Mouse (Mus musculus) CD4-positive, CD25-positive, alpha-beta regulatory T cell, adult 4 months (primary cell): ENCODE data around the gene Sap18b. TPM values are rescaled to one million over a fixed set of nuclear protein-coding genes. Genes with fewer than 3 reads are reported as not detected.
"Not testable (repeated sequence)": the region's sequence is repeated elsewhere in the genome, so short reads cannot be mapped to it uniquely, and the experiment has no call there.

ENCODE experiments used
- ATAC-seq: one replicate; pipeline ENCODE4 v1.8.0; 2017
- polyA plus RNA-seq, 2 experiments: library from polyadenylated mRNA; unstranded; fragments of 100-300 nt; shearing (Covaris generic); gene quantifications; one replicate each; pipeline ENCODE4 v1.2.1; 2017

Gene Sap18b
- polyA plus RNA-seq, 2 experiments from 2014 or later, result 255 to 282 TPM

DNA sequence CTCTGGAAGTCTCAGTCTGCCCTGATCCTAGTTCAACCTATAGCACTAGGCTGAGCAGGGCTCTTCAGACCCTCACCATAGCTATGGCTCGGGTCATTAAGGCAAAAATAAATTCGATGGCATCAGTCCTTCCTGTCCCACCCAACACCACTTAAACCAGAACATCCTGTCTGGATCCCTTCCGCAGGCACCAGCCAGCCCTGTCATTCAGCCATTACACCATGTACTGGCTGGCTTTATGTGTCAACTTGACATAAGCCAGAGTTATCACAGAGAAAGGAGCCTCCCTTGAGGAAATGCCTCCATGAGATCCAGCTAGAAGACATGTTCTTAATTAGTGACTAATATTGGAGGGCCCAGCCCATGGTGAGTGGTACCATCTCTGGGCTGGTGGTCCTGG lies 2.4 kb upstream of the Sap18b start:
- no peak for ATAC-seq

DNA sequence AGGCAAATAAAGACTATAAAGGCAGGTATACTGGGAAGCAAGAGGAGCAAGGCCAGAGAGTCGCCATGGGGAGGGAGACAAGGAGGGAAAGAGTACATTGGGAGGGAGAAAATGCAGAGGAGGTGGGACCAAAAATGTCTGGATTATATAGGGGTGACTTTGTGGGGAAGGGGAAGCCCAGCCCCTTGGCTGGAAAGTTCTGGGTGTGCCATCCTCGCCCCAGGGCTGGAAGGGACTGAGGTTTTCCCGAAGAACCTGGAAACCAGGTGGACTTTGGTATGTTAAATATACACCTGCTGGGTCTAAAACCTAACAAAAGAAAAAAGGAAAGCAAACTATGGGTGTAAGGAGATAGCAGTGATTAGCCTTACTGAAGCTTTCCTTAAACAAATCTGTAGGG lies 5.0 kb downstream of the Sap18b start:
- ATAC-seq, result no peak

DNA sequence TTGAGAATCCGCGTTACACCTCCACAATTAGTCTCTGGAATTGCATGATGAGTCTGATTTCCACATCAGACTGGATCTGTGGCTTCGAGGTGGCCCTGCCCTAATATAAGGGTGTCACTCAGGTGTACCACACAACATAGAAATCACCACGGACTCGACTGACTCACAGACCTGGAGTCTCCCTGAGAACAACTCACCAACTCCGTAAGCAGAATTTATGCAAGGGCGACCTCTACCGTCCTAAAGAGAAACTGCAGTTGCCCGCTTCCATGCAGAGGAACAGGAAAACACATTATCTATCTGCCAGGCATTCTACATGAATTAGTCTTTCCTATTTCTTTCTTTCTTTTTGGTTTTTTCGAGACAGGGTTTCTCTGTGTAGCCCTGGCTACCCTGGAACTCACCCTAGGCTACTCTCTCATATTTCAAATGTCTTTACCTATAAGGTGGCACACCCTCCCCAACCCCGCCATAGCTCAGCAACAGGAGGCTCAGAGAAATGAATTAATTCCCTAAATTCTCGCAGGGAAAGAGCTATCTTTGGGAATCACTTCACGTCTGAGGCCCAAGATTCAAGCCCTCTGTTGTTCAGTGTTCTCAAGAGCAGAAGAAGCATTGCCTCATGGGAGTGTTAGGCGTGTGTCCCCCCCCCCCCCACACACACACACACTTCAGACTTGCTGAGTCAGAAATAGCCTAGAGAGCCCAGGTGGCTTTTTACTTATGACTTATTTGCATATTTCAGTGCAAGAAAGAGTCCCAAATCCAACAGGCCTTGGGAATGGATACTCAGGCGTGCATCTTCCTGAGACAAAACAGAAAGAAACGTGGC lies 7.7 kb downstream of the Sap18b start:
- peak; percentile 88 for ATAC-seq

DNA sequence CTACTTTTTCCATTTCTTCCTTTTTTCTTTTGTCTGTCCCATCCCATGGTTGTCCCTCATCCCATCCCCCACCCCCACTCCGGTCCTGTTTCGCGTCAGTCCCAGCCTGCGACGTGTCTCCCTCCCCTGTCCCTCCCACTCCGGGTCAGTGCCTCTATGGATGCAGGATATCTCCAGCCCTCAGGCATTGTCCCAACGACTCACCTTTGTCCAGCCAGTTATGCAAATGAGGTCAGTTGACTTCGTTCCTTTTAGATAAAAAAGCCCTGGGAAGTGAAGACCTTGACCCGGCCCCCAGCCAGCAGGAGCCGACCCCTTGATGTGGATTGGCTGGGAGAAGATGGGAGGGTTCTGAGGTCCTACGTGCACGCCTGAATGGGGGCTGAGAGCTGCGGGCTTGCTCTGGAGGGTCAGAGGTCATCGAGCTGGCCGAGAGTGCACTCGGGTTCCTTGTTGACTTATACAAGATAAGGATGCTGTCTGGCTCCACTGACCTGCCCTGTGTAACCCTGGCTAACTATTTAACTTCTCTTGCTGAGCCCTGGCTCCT lies 8.4 kb downstream of the Sap18b start:
- no peak for ATAC-seq

DNA sequence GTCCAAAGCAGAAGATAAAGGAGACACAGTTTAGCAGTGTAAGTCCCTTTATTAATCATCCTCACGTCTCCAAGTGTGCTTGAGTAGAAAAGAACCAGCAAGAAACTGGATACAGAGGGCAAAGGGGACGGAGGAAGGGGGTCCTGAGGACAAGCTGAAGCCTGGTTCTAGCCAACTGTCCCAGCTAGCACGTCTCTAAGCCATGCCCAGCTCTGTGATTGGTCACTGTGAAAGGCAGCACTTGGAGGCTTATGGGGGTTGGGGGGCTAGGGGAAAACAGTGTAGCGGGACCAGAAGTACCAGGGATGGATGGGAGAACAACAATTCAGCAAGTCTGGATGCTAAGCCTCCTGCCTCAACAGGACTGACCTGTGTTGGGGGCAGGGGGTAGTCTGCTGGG lies 10.7 kb downstream of the Sap18b start:
- no peak for ATAC-seq

DNA sequence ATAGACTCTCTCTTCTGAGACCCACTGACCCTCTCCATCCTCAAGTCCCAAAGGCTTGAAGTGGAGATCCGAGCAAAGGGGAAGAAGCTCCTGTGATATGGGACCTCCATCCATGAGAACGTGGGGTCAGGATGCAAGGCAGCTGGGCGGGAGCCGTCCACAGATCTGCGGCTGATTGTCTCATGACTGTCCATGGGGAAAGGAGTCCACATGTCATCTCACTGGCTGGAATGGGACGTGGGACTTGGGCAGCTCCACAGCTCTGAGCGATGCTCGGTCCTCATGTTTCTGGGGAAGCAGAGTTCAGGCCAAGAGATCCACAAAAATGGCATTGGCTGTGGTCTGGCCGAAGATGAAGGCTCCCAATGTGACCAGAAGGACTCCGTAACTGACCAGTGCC lies 12.1 kb downstream of the Sap18b start:
- ATAC-seq, result no peak

DNA sequence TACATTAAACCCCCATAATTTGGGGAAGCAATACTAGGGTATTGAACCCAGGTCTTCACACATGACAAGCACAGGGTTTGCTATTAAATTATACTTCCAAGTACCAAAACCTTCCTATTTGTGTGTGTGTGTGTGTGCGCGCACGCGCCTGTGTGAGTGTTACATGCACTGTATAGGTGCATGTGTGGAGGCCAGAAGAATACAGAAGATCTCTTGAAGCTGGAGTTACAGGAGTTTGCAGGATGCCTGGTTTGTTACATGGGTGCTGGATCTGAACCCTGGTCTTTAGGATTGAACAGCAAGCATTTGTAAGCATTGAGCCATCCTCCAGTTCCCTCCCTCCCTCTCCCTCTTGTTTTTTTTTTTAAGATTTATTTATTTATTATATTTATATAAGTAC lies 14.1 kb downstream of the Sap18b start:
- ATAC-seq, result no peak

DNA sequence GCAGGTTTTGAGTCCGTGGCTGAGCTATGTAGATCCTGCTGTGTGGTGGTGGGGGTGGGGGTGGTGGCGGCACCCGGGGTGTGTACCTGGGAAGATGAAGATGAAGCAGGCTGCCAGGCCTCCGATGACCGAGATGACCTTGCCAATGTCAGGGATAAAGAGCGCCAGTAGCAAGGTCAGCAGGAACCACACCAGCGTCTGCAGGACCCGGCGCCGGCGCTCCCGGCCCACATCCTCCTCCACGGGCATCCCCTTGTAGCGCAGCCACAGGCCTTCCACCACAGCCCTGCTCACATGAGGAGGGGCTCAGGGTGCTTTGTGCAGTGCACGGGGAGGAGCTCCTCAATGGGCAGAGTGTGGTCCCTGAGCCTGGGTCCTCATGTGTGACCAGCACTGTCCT lies 16.3 kb downstream of the Sap18b start:
- ATAC-seq, result no peak

DNA sequence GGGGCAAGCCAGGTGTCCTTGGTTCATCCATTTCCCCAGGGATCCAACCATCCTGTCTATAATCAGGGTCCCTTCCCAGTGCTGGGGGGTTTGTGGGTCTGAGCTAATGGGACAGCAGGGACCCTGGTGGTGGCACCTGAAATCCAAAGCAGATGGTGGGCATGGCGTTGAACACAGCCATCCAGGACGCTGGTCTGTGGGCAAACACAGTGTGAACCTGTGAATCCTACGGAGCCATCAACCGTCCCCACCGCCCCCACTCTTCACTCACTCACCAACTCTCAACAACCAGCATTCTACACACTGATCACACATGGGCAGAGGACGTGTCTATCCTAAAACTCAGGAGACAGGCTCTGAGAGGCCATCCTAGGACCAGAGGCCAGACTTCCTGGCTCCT lies 18.8 kb downstream of the Sap18b start:
- no peak for ATAC-seq

DNA sequence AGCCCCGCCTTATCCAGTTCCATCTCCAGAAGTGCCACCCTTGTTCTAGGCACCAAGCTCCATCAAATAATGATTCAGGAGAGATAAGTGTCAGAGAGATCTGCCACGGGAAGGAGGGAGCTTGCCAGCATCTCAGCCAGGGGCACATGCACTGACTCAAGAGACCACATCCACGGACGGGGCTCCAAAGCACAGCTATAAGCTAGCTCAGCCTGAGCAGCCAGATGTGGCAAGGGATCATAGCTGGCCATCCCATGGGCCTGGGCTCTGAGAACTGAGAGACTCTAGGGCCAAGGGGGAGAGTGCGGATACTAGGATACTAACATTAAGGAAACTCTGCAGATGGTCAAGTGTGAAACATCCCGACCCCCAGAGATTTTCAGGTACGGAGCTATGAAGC lies 19.9 kb downstream of the Sap18b start:
- no peak for ATAC-seq

DNA sequence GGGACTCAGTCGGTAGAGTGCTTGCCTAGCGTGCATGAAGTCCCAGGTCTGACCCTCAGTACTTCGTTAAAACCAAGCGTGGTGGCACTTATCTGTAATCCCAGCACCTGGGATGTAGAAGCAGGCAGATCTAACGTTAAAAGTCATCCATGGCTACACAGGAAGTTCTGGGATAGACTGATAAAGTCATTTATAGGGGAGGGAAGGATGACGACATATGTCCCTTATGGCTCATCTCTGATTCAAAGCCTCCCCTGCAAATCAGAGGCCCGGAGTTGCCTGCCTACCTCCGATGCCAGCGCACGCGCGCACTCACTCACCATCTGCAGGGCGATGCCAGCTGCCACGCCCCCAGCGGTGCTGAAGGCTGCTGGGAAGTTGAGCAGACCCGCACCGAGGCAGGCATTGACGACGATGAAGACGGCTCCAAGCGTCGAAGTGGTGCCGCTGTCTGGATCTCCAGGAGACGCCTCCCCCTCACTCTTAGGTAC lies 23.0 kb downstream of the Sap18b start:
- ATAC-seq, result no peak

DNA sequence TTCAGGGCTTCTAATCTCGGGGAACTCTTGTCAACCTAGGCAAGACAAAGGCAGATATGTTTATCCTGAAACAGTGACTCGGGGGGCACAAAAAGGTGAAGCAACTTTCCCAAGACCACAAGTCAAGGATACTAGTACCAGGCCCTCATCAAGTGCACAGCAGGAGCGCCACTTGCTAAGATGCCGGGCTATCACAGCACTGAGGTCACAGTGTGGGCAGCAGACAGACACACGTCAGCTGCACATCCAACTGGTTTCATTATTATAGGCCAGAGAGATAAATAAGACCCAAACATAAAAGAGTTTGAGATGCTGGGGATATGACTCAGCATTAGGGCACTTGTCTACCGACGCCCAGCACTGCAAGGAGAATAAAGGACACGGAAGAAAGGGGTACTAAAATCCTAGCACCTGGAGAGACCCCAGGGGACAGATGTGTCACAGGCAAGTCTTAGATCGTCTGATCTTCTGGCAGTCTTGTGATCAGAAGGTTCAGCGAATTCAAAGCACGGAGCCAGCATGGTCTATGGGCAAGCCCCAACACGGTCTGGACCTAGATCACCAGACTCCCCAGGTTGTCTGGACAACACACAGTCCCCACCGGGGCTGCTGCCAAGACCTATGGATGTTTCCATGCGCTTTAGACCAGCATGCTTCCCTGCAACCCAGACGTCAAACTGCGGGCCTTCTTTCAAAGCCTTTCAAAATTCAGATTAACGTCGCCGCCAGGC lies 23.8 kb downstream of the Sap18b start:
- ATAC-seq, result no peak

DNA sequence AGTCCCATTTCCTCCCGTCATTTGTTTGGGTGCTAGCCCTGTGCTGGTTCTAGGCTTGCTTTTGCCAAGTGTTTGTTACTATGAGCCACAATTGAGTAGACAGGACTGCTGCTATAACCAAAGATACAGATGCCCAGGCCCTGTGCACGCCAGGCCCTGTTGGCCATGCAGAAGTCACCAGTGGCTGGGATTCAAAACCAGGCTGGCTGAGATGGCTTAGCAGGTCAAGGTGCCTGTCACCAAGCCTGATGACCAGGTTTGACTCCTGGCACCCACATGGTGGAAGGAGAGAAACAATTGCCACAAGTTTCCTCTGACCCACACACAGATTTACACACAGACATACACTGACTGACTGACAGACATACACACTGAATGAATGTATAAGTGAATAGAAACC lies 25.2 kb downstream of the Sap18b start:
- no peak for ATAC-seq

DNA sequence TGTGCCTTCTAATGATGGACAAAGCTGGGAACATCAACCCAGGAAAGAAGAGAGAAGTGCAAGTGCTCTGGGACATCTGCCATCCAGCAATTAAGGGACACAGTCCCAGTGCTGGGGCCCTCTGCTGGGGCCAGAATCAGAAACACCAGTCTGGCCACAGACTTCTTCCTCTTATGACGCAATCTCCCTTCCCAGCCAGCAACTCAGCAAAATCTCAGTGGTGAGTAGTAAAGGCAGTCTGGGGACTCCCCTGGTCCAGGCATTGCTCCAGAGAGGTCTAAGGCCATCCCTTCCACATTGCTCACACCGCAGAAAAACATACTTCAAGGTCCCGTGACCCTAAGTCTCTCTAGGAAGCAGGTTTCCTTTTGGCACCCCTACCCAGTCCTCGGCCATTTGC lies 27.1 kb downstream of the Sap18b start:
- no peak for ATAC-seq

DNA sequence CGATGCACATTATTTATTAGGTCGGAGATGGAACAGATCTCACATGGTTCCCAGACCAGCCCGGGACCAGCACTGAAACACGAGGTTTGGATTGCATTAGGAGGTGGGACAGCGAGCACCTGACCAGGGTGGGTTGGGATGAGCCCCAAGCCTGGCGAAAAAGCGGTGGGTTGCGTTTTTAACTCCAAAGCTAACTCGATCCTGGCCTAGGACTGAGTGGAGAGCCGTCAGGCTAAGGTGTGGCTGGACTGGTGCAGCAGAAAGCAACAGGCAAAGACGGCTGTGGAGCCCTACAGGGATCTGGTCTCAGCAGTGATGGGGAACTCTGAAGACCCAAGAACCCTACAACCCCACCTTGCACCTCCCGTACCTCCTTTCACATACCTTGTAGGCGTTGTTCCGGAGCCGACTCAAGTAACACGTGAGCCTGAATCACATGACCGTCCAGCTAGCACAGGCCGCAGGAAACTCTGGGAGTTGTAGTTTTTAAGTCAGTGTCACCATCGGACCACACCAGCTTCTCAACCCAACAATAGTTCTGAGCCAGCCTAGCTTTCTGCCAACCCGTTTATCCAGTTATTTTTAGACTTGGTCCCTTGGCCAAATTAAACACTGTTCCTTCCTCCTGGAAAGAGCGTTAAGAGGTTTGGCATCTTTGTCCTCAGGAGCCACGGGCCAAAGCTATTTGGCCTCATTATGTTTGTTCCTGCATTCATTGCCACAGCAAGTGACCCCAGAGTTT lies 28.1 kb downstream of the Sap18b start, which contains the start of gene Slc38a7:
Gene Slc38a7 (minus strand): TSS at position 438 of the 742 bp plus-strand sequence.
- peak; percentile 100 for ATAC-seq

DNA sequence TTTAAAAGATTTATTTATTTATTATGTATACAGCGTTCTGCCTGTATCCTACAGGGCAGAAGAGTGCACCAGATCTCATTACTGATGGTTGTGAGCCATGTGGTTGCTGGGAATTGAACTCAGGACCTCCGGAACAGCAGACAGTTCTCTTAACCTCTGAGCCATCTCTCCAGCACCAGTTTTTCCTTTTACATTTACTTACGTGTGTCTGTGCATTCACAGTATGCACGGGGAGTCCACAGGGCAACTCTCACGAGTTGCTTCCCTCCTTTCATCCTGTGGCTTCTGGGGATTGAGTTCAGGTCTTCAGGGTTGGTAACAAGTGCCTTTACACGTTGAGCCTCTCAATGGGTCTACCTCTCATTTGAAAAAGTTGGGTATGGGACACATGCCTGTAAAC lies 29.0 kb downstream of the Sap18b start:
- ATAC-seq, result no peak

DNA sequence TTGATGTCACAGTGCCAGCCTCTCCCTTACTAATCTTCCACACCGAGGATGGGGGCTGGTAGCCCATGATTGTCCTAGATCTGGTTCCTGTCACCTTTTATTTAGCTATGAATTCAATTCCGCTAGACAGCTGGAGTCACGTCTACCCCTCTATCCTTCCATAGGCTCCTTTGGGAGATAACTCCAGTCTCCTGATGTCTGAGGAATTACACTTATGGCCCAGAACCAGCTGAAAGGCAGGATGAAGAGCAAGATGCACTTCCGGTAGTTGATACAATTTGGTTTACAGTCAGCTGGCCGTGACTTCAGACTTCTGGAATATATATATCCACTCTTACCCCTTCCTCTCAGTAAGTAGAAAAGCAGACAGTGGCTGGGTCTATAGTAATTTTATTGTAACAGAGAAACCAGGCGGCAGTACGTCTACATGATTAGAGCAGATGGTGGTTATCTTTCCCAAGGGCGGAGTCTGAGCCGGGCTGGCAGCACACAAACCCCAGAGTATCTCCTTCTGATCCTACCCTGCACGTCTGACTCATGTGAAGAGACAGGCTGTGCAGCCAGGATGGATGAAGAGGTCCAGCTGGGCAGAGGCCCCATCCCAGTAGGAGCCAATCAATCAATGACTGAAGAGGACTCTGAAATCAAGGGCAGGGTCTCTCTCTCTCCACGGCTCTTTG lies 38.8 kb downstream of the Sap18b start:
- ATAC-seq, result not testable (repeated sequence)

DNA sequence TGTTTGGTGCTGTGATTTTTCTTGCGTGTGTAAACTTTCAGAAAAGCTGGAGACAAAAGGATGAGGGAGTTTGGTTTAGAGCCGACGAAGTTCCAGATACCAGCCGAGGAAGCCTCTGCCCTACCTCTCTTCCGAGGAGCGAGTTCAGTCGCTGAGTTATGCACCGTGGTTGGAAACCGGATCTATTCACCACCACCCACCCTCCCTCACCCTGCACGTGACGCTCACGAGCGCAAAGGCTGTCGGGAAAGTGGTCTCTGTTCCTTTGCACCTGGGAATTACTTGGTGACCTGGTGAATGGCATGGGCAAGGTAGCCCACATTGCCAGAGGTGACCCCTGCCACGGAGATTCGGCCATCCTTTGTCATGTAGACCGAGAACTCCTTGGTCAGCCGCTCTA lies 39.7 kb downstream of the Sap18b start:
- ATAC-seq, result not testable (repeated sequence)

DNA sequence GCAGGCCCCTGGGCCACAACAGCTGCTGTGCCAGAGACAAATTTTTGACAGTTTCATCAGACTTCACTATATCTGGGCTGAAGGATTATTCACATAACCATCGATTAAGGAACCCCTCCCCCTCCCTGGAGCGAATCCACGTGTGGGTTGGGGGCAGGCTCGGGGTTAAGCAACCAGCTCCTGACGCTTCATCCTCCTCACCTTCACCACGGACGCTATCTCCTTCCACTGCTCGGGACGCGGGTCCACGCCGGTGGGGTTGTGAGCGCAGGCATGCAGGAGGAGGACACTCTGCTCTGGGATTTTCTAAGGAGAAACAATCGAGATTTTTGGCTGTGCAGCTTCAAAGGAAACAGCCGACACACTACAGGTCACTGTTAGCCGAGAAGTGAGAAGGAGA lies 46.5 kb downstream of the Sap18b start:
- no peak for ATAC-seq

DNA sequence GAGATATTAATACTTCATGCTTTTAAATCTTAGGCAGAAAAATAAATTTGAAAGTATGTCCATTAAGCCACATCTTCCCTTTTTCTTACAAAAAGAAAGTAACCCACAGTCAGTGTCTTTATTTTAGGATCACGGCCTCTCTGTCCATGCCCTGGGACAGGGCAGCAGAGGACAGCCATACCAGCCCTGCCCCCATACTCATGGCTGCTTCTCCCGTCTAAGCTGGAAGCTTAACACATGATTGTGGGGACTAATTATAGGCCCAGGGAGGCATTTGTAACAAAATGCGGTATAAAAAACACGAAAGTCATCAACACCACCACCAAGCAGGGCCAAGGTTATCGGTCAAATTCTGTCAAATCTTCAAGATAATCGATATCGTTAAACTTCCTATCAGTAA lies 50.1 kb downstream of the Sap18b start:
- ATAC-seq, result no peak
